Mouse (Mus musculus): Measurements from ENCODE around the gene H2afy. TPM values are rescaled to one million over a fixed set of nuclear protein-coding genes. Genes with fewer than 3 reads are reported as not detected.

The H2afy gene
- 408 TPM in 1 of 2 replicates, not detected in the other for polyA plus RNA-seq (2012; ENCODE audit: insufficient read depth, insufficient read length, low replicate concordance, missing spikeins)

DNA sequence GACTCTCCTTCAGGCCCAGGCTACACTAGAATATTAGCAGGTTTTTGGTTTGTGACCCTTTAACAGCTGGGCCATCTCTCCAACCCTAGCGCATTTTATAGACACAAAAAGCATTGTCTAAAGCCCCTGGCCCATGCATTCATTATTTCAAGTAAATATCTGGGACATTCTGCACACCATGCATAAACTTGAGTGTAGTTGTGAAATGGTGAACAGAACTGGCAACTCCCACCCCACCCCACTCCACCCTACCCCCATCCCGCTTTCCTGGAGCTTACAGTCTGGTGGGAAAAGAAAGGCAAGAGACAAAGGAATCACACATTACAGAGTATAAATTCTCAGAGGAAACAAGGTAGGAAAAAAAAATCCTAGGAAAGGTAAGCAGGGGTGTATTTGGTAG lies at the start of gene H2afy:
Gene H2afy (minus strand): TSS at position 162 of the 400 bp plus-strand sequence.
- TF ChIP-seq CTCF (IDR thresholded peaks at IDR 0.05; ENCODE audit: insufficient read depth, low read depth, low read length): no peak
- no peak for TF ChIP-seq POLR2A (IDR thresholded peaks at IDR 0.05; ENCODE audit: insufficient read depth, low read depth, low read length)
- peak within 1 kb of the TSS; percentile 74 for H3K27ac ChIP-seq (ENCODE audit: insufficient read depth, low read depth, low read length)
- H3K4me3 ChIP-seq (ENCODE audit: insufficient read depth, low read depth, low read length): peak within 1 kb of the TSS; percentile 78
- WGBS: 79% methylated on average over 2 of the region's 2 CpGs
- H3K4me1 ChIP-seq (ENCODE audit: control insufficient read depth, insufficient read depth, low read length): peaks cover 14% of the 10 kb centered on the region

DNA sequence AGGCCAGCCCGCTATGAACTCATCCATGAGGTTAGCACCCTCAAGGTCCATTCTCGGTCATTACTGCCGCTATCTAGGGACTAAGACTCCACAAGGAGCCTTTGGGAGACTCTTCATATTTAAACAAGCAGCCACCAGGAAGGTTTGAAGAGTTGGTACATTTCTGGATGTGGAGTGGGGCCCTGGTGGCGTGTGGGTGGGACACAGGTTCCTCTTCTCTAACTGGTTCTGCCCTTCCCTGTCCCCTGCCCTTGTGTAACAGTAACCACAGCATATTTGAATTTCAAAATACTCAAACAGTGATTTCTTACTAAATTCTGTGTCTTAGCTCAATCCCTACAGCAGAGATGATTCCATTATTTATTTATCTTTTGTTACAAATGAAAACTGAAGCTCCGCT lies 47.5 kb upstream of the H2afy start:
- TF ChIP-seq CTCF (IDR thresholded peaks at IDR 0.05; ENCODE audit: insufficient read depth, low read depth, low read length) (no peak), POLR2A (IDR thresholded peaks at IDR 0.05; ENCODE audit: insufficient read depth, low read depth, low read length) (no peak)
- Histone ChIP-seq H3K4me3 (ENCODE audit: insufficient read depth, low read depth, low read length) (no peak overlapping the region), H3K27ac (ENCODE audit: insufficient read depth, low read depth, low read length) (no peak overlapping the region), H3K4me1 (ENCODE audit: control insufficient read depth, insufficient read depth, low read length) (0 out of 2 replicates have a peak, but pooled peaks cover 4% of the 10 kb centered on the region)
- 93% methylated on average over 5 of the region's 5 CpGs for WGBS

DNA sequence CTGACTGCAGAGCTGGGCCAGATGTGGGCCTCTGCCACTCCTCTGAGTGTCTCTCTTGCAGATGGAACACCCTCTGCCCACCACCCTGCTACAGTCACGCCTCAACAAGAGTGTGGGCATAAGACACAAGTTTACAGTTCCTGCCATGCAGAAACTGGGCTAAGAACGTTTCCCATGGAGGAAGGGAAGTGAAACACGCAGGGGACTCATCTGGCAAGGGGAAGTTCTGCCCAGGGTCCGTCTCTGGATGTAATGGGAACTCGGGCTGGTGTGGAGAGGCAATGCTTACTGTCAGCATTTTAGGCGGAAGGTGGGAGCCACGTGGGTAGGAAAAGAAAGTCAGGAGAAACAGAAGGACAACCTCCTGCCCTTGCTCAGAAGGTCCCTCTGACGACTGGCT lies 45.3 kb upstream of the H2afy start:
- 70% methylated on average over 8 of the region's 8 CpGs for WGBS
- Histone ChIP-seq H3K27ac (ENCODE audit: insufficient read depth, low read depth, low read length) (no peak overlapping the region), H3K4me3 (ENCODE audit: insufficient read depth, low read depth, low read length) (no peak overlapping the region), H3K4me1 (ENCODE audit: control insufficient read depth, insufficient read depth, low read length) (0 out of 2 replicates have a peak, but pooled peaks cover 4% of the 10 kb centered on the region)
- TF ChIP-seq POLR2A (IDR thresholded peaks at IDR 0.05; ENCODE audit: insufficient read depth, low read depth, low read length) (no peak), CTCF (IDR thresholded peaks at IDR 0.05; ENCODE audit: insufficient read depth, low read depth, low read length) (no peak)

DNA sequence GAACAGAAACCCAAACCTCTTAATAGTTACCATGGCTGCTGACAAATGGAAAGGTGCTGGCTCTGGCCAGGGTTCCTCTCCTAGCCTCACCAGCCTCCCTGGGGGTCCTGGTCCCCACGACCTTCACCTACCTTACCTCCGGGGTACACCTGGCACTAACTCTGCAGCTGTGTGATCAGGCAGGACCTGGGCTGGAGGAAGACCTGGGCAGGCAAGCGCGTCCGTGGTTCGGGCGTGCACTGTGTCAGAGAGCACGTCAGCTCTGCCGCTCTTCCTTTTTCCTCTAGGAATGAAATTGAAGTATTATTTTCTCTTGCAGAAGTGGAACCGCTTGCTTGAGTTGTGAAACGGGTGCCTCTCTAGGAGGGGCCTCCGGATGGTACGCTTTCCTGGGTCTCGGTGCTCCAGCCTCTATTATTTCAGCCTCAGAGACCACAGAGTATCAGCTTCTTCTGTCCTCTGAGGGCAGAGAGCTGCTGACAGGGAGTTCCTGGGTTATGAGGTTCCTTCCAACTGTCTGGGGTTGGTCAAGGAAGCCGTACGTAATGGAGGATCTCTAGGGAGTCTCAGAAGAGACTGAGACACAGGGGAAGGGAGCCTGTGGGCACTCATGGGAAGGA lies 42.4 kb upstream of the H2afy start, which contains the start of gene Tifab:
Gene Tifab (minus strand): TSS at position 470 of the 620 bp plus-strand sequence.
- no peak within 1 kb of the TSS for H3K4me3 ChIP-seq (ENCODE audit: insufficient read depth, low read depth, low read length)
- TF ChIP-seq POLR2A (IDR thresholded peaks at IDR 0.05; ENCODE audit: insufficient read depth, low read depth, low read length) (no peak), CTCF (IDR thresholded peaks at IDR 0.05; ENCODE audit: insufficient read depth, low read depth, low read length) (no peak)

DNA sequence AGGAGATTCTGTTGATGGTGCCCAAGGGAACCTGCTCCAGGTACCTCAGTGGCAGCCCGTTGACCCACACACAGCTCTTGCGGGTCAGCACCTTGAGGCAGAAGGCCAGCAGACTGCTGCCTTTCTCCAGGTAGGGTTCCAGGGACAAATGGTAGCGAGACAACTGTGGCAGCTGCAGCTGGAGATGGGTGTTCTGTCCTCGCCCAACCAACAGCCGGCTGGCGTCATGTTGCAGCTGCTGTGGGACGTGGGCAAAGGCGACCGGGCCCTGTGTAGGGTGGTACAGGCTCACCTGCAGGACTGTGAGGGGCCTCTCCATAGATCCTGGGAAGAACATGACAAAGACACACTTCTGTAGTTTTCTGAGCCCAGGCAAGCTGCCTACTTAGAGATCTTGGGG lies 40.1 kb upstream of the H2afy start:
- Histone ChIP-seq H3K4me3 (ENCODE audit: insufficient read depth, low read depth, low read length) (no peak overlapping the region), H3K4me1 (ENCODE audit: control insufficient read depth, insufficient read depth, low read length) (no peaks in the 10 kb centered on the region; the same call in 1 of the 2 replicates), H3K27ac (ENCODE audit: insufficient read depth, low read depth, low read length) (no peak overlapping the region)
- no peak for TF ChIP-seq CTCF (IDR thresholded peaks at IDR 0.05; ENCODE audit: insufficient read depth, low read depth, low read length)
- no peak for TF ChIP-seq POLR2A (IDR thresholded peaks at IDR 0.05; ENCODE audit: insufficient read depth, low read depth, low read length)
- WGBS: 96% methylated on average over 9 of the region's 9 CpGs

More for the DNA sequence above, 42.4 kb upstream of the H2afy start, which contains the start of gene Tifab:
- WGBS: 89% methylated on average over 16 of the region's 16 CpGs
- Histone ChIP-seq H3K27ac (ENCODE audit: insufficient read depth, low read depth, low read length) (no peak within 1 kb of the TSS), H3K4me1 (ENCODE audit: control insufficient read depth, insufficient read depth, low read length) (0 out of 2 replicates have a peak, but pooled peaks cover 2% of the 10 kb centered on the region)

DNA sequence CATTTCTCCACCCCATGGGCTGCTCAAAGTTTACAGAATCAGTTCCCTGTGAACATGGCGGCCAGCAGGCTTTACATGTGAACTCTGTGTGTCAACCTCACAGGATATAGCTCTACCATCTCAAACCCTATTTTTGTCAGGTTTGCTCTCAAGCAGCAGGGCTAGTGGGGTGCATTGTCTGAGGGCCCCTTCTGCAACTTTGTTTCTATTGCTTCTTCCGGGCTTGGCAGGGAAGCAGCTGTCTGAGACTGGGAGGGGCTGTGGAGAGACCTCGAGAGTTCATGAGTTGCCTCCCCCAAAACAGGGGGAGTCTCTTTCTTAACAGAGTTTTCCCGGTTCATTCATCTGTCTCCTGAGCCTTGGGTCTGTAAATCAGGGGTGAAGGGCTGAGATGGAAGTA lies 39.7 kb upstream of the H2afy start:
- TF ChIP-seq POLR2A (IDR thresholded peaks at IDR 0.05; ENCODE audit: insufficient read depth, low read depth, low read length) (no peak), CTCF (IDR thresholded peaks at IDR 0.05; ENCODE audit: insufficient read depth, low read depth, low read length) (no peak)
- WGBS: 72% methylated on average over 4 of the region's 4 CpGs
- Histone ChIP-seq H3K27ac (ENCODE audit: insufficient read depth, low read depth, low read length) (no peak overlapping the region), H3K4me1 (ENCODE audit: control insufficient read depth, insufficient read depth, low read length) (no peaks in the 10 kb centered on the region; the same call in 1 of the 2 replicates), H3K4me3 (ENCODE audit: insufficient read depth, low read depth, low read length) (no peak overlapping the region)

DNA sequence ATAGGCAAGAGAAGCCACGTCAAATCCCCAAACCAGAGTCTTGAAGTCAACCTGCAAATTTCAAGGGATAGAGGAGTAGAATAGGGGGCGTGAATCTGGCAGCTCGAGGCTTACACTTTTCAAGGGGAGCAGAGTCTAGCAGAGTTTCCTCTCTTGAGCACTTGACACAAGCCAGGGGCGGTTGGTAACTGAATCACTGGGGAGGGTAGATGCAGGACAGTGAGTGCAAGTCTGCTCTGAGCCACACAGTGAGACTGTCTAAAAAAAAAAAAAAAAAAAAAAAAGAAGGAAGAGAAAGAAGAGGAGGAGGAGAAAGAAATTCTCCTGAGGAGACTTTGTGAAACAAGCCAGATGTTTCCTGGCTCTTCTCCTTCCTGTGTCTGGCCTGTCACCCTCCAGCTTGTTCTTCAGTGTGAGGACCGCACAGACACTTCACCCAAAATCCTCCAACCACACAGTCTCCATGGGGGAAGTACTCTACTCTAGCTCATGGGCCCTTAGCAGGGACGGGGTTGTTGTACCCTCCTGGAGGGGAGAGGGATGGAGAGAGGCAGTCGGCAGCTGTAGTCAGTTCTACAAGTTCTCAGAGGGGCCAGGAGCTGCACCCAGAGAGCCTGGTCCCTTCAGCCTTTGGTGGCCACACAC lies 36.9 kb upstream of the H2afy start:
- WGBS: 75% methylated on average over 7 of the region's 7 CpGs

DNA sequence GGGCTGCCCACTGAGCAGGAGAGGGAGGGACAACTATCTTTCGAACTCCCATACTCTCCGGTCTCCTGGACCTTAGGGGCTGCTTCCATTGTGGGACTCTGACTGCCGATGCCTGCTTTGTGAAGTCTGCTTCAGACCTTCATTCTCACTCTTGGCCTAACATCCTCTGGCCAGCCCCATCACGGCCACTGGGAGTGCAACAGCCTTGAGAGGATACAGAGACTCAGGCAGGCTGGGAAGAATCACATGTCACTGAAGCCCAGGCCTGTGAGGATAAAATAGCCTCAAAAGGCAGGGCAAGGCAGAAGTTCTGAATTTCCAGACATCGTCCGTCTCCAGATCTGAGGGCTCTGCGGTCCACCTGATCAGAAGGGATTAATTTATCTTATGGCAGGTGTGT lies 35.9 kb upstream of the H2afy start:
- no peak overlapping the region for H3K4me3 ChIP-seq (ENCODE audit: insufficient read depth, low read depth, low read length)
- H3K4me1 ChIP-seq (ENCODE audit: control insufficient read depth, insufficient read depth, low read length): no peaks in the 10 kb centered on the region; the same call in 1 of the 2 replicates
- WGBS: 93% methylated on average over 7 of the region's 7 CpGs
- TF ChIP-seq CTCF (IDR thresholded peaks at IDR 0.05; ENCODE audit: insufficient read depth, low read depth, low read length) (no peak), POLR2A (IDR thresholded peaks at IDR 0.05; ENCODE audit: insufficient read depth, low read depth, low read length) (no peak)
- H3K27ac ChIP-seq (ENCODE audit: insufficient read depth, low read depth, low read length): no peak overlapping the region

More for the DNA sequence above, 36.9 kb upstream of the H2afy start:
- no peak overlapping the region for H3K4me3 ChIP-seq (ENCODE audit: insufficient read depth, low read depth, low read length)
- TF ChIP-seq CTCF (IDR thresholded peaks at IDR 0.05; ENCODE audit: insufficient read depth, low read depth, low read length) (no peak), POLR2A (IDR thresholded peaks at IDR 0.05; ENCODE audit: insufficient read depth, low read depth, low read length) (no peak)
- H3K4me1 ChIP-seq (ENCODE audit: control insufficient read depth, insufficient read depth, low read length): no peaks in the 10 kb centered on the region; the same call in 1 of the 2 replicates
- H3K27ac ChIP-seq (ENCODE audit: insufficient read depth, low read depth, low read length): no peak overlapping the region

DNA sequence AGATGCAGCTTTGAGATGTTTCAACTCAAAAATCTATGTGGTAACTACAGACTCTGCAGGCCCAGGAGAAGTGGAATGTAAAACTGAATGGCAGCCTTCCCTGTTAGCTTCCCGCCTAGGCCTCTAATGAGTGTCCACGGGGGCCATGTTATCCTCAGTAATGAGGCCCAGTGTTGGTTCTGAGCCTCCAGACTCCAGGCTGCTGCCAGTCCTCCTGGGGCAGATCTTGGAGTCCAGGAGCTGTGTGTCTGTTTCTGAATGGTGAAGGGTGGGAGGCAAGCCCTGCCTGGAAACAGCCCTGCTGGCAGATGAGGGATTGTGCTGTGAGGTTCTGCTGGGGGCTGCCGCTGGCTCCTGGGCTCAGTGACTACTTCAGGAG lies 32.2 kb upstream of the H2afy start:
- no peaks in the 10 kb centered on the region; the same call in 1 of the 2 replicates for H3K4me1 ChIP-seq (ENCODE audit: control insufficient read depth, insufficient read depth, low read length)
- WGBS: 49% methylated on average over 3 of the region's 3 CpGs
- no peak overlapping the region for H3K4me3 ChIP-seq (ENCODE audit: insufficient read depth, low read depth, low read length)
- TF ChIP-seq CTCF (IDR thresholded peaks at IDR 0.05; ENCODE audit: insufficient read depth, low read depth, low read length) (no peak), POLR2A (IDR thresholded peaks at IDR 0.05; ENCODE audit: insufficient read depth, low read depth, low read length) (no peak)
- H3K27ac ChIP-seq (ENCODE audit: insufficient read depth, low read depth, low read length): no peak overlapping the region

All from olfactory bulb, adult 2 months (tissue).